Mouse (Mus musculus) left cerebral cortex, adult 2 months (tissue): Measurements from ENCODE around the gene Gla. TPM values are rescaled to one million over a fixed set of nuclear protein-coding genes. Genes with fewer than 3 reads are reported as not detected.

ENCODE experiments used
- DNase-seq, 2 experiments: peaks; one replicate each; pipeline ENCODE4 v3.0.0; 2021 to 2022; ENCODE audit warnings: low spot score in 2 of 2, mixed read lengths in 1 of 2; ENCODE audit errors: extremely low spot score in 1 of 2
- H3K27ac ChIP-seq: fragments of 200-600 bp; 2 replicates; pipeline ENCODE4 v1.8.1; 2022
- H3K4me3 ChIP-seq: fragments of 200-600 bp; 2 replicates; pipeline ENCODE4 v1.8.1; 2022
- CTCF ChIP-seq: fragments of 200-600 bp; IDR thresholded peaks from 2 replicates; pipeline ENCODE4 v1.8.1; 2022; ENCODE audit warnings: antibody characterized with exemption, mild to moderate bottlenecking, moderate library complexity
- intact Hi-C: fragments of 180-260 bp; cut with DNase I; formaldehyde crosslinking; loops from one replicate; pipeline ENCODE4 v1.15.1; 2025
- total RNA-seq, 2 experiments: library from RNA; stranded (reverse); gene quantifications; 2 replicates each; pipeline ENCODE4 v1.2.3; 2021

The Gla gene
- total RNA-seq, 2 experiments from 2014 or later, result 11.0 to 12.2 TPM

- no peak overlapping the region for H3K4me3 ChIP-seq
- no peak for TF ChIP-seq CTCF
- H3K27ac ChIP-seq, result no peak overlapping the region
- DNase-seq, result no peak
- intact Hi-C loops, result no loop called here
Measured at GRCm38 (mm10) chrX:134619695-134620094, 18.8 kb upstream of the Gla start.

GRCm38 (mm10) chrX:134614306-134614705, 13.4 kb upstream of the Gla start:
- intact Hi-C loops, result loop anchor here (5.0 kb wide), 1 partner anchor 193 kb away; the partner anchor contains the start of gene Armcx2
- no peak for DNase-seq
- no peak overlapping the region for H3K27ac ChIP-seq
- TF ChIP-seq CTCF, result peak; percentile 21
- H3K4me3 ChIP-seq, result no peak overlapping the region

GRCm38 (mm10) chrX:134612285-134612959, 11.5 kb upstream of the Gla start:
- Histone ChIP-seq H3K27ac (peak overlapping the region; percentile 45; the same call in 1 of the 2 replicates), H3K4me3 (peak overlapping the region; percentile 45)
- intact Hi-C loops, result loop anchor here (2.0 to 5.0 kb wide), 2 partner anchors 74 to 195 kb away; partner anchors contain the start of genes Armcx2 and Armcx4
- TF ChIP-seq CTCF, result no peak
- no peak for DNase-seq

- intact Hi-C loops, result loop anchor here (5.0 kb wide), 1 partner anchor 196 kb away; the partner anchor contains the start of gene Armcx2
- DNase-seq, result no peak
- no peak overlapping the region for H3K4me3 ChIP-seq
- no peak overlapping the region for H3K27ac ChIP-seq
- TF ChIP-seq CTCF, result no peak
Measured at GRCm38 (mm10) chrX:134610984-134611383, 10.1 kb upstream of the Gla start.

- no peak for DNase-seq
- intact Hi-C loops, result loop anchor here (2.0 to 5.0 kb wide), 3 partner anchors 109 to 323 kb away; no protein-coding TSS in a partner anchor
- Histone ChIP-seq H3K27ac (no peak overlapping the region), H3K4me3 (no peak overlapping the region)
- peak; percentile 62 for TF ChIP-seq CTCF
Measured at GRCm38 (mm10) chrX:134609472-134609871, 8.5 kb upstream of the Gla start.

- intact Hi-C loops, result no loop called here
- TF ChIP-seq CTCF, result no peak; the same call in 1 of the 2 replicates
- Histone ChIP-seq H3K27ac (peak overlapping the region; percentile 98), H3K4me3 (peak overlapping the region; percentile 52)
- peak in 1 of 2 experiments; percentile 39 for DNase-seq
Measured at GRCm38 (mm10) chrX:134601380-134602120, 625 bp upstream of the Gla start.

GRCm38 (mm10) chrX:134599922-134600565, 881 bp downstream of the Gla start:
- peak overlapping the region; percentile 52 for H3K4me3 ChIP-seq
- intact Hi-C loops, result no loop called here
- peak overlapping the region; percentile 60; the same call in 1 of the 2 replicates for H3K27ac ChIP-seq
- DNase-seq, result no peak
- no peak for TF ChIP-seq CTCF

- no peak for TF ChIP-seq CTCF
- intact Hi-C loops, result loop anchor here (5.0 to 10.0 kb wide), 2 partner anchors 48 to 525 kb away; partner anchors contain the start of gene Timm8a1
- Histone ChIP-seq H3K27ac (no peak overlapping the region), H3K4me3 (no peak overlapping the region)
- no peak for DNase-seq
Measured at GRCm38 (mm10) chrX:134589836-134590235, 11.1 kb downstream of the Gla start.

- TF ChIP-seq CTCF, result no peak
- Histone ChIP-seq H3K4me3 (no peak overlapping the region), H3K27ac (no peak overlapping the region)
- intact Hi-C loops, result loop anchor here (5.0 to 10.0 kb wide), 2 partner anchors 47 to 524 kb away; partner anchors contain the start of gene Timm8a1
- DNase-seq, result no peak
Measured at GRCm38 (mm10) chrX:134588997-134589396, 11.9 kb downstream of the Gla start.

GRCm38 (mm10) chrX:134588261-134588660, 12.7 kb downstream of the Gla start:
- no peak; the same call in 1 of the 2 replicates for TF ChIP-seq CTCF
- no peak overlapping the region for H3K27ac ChIP-seq
- intact Hi-C loops, result loop anchor here (5.0 to 10.0 kb wide), 2 partner anchors 46 to 523 kb away; partner anchors contain the start of gene Timm8a1
- DNase-seq, result no peak
- H3K4me3 ChIP-seq, result no peak overlapping the region

GRCm38 (mm10) chrX:134586447-134586846, 14.5 kb downstream of the Gla start:
- no peak for TF ChIP-seq CTCF
- H3K27ac ChIP-seq, result no peak overlapping the region
- H3K4me3 ChIP-seq, result peak overlapping the region; percentile 51
- DNase-seq, result no peak
- intact Hi-C loops, result loop anchor here (5.0 to 10.0 kb wide), 2 partner anchors 44 to 522 kb away; partner anchors contain the start of gene Timm8a1
